Mouse (Mus musculus) macrophage (primary cell): ENCODE data around the gene Hoxd12. TPM values are rescaled to one million over a fixed set of nuclear protein-coding genes. Genes with fewer than 3 reads are reported as not detected.

Experiments
- polyA plus RNA-seq: library from polyadenylated mRNA; stranded (reverse); fragments of 250-400 nt; gene quantifications from 3 replicates; pipeline ENCODE4 v1.2.4, GENCODE M21; 2018; ENCODE audit warnings: inconsistent platforms

The Hoxd12 gene
- polyA plus RNA-seq, 1 experiment from 2014 or later: not detected

Other genes with a start within 250 kb of the Hoxd12 start
- 7.5 to 17.7 TPM (median 10.7 TPM) in 3 replicates for gene Lnpk, start 95.6 kb upstream of the Hoxd12 start, polyA plus RNA-seq
- not detected in 3 replicates for gene Evx2, start 15.5 kb upstream of the Hoxd12 start, polyA plus RNA-seq
- gene Hoxd13, start 6.7 kb upstream of the Hoxd12 start, polyA plus RNA-seq: not detected in 3 replicates
- gene Hoxd11, start 4.5 kb downstream of the Hoxd12 start, polyA plus RNA-seq: not detected in 3 replicates
- not detected in 3 replicates for gene Hoxd10, start 16.9 kb downstream of the Hoxd12 start, polyA plus RNA-seq
- not detected in 3 replicates for gene Hoxd9, start 22.7 kb downstream of the Hoxd12 start, polyA plus RNA-seq
- not detected in 3 replicates for gene Hoxd8, start 29.6 kb downstream of the Hoxd12 start, polyA plus RNA-seq
- gene Hoxd3, start 36.9 kb downstream of the Hoxd12 start, polyA plus RNA-seq: not detected in 3 replicates
- gene Hoxd4, start 36.9 kb downstream of the Hoxd12 start, polyA plus RNA-seq: not detected in 3 replicates
- gene Gm28230, start 51.7 kb downstream of the Hoxd12 start, polyA plus RNA-seq: not detected in 3 replicates
- not detected in 3 replicates for gene Hoxd1, start 88.0 kb downstream of the Hoxd12 start, polyA plus RNA-seq
- gene Mtx2, start 150.8 kb downstream of the Hoxd12 start, polyA plus RNA-seq: 19.1 to 26.2 TPM (median 22.2 TPM) in 3 replicates